Mouse (Mus musculus): ENCODE results near the gene Uts2r. TPM values are rescaled to one million over a fixed set of nuclear protein-coding genes. Genes with fewer than 3 reads are reported as not detected.

Gene Uts2r
- polyA plus RNA-seq, 1 experiment from 2014 or later = not detected

DNA sequence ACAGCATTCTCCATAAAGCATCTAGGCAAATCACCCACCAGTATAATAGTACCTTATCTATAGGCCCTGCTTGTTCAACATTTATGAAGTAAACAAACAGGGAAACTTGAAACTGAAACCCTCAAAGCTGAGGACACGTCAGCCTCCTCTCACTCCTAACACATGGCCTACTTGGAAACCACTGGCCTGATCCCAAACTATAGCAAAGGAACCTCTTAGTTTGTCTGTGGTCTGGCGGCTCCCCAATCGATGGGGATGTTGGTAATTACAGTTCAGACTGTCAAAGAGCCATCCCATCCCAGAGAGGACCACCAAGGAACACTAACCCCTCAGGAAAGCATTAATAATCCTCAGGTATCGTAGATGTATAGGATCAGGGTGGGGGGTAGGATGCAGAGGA lies 39.8 kb downstream of the Uts2r start:
- Histone ChIP-seq H3K36me3 (ENCODE audit: insufficient read depth, low read length) (no peaks in the 10 kb centered on the region), H3K4me1 (ENCODE audit: insufficient read depth, low read depth, low read length) (peaks cover under 1% of the 10 kb centered on the region; the same call in 1 of the 2 replicates), H3K9me3 (ENCODE audit: low read length) (no peaks in the 10 kb centered on the region), H3K27ac (ENCODE audit: low read length) (no peak overlapping the region), H3K9ac (replicated peaks; ENCODE audit: low read depth) (no peak overlapping the region), H3K4me2 (replicated peaks; ENCODE audit: low read depth, low read length) (no peak overlapping the region), H3K27me3 (replicated peaks; ENCODE audit: insufficient read depth, low read length) (no peaks in the 10 kb centered on the region), H3K4me3 (ENCODE audit: low read depth, low read length) (no peak overlapping the region)
- no peak for ATAC-seq
- WGBS = 64% methylated on average over 4 of the region's 4 CpGs
- TF ChIP-seq EP300 (IDR thresholded peaks at IDR 0.05) = no peak
- no peak for TF ChIP-seq CTCF (IDR thresholded peaks at IDR 0.05)
- DNase-seq (ENCODE audit: low spot score) = peak; percentile 26

DNA sequence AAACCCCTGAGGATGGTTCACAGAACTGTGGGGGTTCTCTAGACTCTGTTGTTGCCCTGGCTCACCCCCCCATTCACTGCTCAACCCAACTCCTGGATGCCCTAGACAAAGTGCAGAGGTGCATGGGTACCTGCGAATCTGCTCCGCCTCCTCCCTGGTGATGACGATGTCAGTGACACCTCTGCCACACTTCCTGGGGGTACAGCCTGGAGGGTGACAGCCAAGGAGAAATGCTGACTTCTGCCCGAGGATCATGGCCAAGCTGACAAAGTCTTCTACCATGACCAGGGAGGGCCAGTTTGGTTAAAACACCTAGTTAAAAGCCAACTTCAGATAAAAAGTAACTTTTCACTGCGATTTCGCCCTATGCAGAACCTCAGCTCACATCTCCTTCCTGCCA lies 40.7 kb downstream of the Uts2r start:
- DNase-seq (ENCODE audit: low spot score) (no peak), ATAC-seq (no peak)
- H3K4me2 ChIP-seq (replicated peaks; ENCODE audit: low read depth, low read length) = no peak overlapping the region
- H3K9me3 ChIP-seq (ENCODE audit: low read length) = no peaks in the 10 kb centered on the region
- H3K9ac ChIP-seq (replicated peaks; ENCODE audit: low read depth) = no peak overlapping the region
- TF ChIP-seq EP300 (IDR thresholded peaks at IDR 0.05) = no peak
- TF ChIP-seq CTCF (IDR thresholded peaks at IDR 0.05) = no peak
- peaks cover 4% of the 10 kb centered on the region; the same call in 1 of the 2 replicates for H3K4me1 ChIP-seq (ENCODE audit: insufficient read depth, low read depth, low read length)
- H3K27me3 ChIP-seq (replicated peaks; ENCODE audit: insufficient read depth, low read length) = no peaks in the 10 kb centered on the region
- H3K36me3 ChIP-seq (ENCODE audit: insufficient read depth, low read length) = no peaks in the 10 kb centered on the region
- H3K27ac ChIP-seq (ENCODE audit: low read length) = no peak overlapping the region
- WGBS = 92% methylated on average over 6 of the region's 6 CpGs
- H3K4me3 ChIP-seq (ENCODE audit: low read depth, low read length) = no peak overlapping the region

DNA sequence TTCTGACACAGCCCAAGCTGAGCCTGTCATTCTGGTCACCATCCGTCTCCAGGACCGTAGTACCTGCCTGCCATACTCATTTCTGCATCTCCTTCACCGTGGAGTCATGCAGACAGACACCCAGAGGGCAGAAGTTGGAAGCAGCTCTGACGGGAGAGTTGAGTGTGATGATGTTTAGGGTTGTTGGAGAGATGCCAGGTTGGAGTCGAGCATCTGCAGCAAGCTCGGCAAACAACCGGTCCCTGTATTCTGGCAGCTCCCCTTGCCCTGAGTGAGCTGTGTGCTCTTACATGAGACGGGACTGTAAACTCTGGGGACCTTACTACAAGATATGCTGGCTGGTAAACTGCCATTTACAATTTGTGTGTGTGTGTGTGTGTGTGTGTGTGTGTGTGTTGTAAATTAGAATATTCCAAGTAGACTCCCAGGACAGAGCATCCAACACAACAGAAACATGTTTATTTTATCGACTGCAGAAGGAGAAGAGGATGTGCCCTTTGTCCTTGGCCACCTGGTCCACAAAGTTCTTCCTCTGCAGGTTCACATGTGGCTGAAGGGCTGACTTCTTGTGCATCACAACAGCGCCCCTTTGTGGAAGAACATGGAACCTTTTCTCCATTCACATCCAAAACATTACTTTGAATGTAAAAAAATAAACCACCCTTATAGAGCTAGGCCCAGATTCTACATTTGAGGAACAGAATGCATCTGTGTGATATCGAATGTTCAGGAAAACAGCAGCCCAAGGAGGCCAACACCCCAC lies 41.5 kb downstream of the Uts2r start:
- no peak overlapping the region for H3K4me3 ChIP-seq (ENCODE audit: low read depth, low read length)
- TF ChIP-seq CTCF (IDR thresholded peaks at IDR 0.05) = peak; percentile 69
- TF ChIP-seq EP300 (IDR thresholded peaks at IDR 0.05) = no peak
- 25% methylated on average over 11 of the region's 11 CpGs for WGBS
- no peak for ATAC-seq
- H3K27ac ChIP-seq (ENCODE audit: low read length) = no peak overlapping the region
- peaks cover 4% of the 10 kb centered on the region; the same call in 1 of the 2 replicates for H3K4me1 ChIP-seq (ENCODE audit: insufficient read depth, low read depth, low read length)
- H3K9ac ChIP-seq (replicated peaks; ENCODE audit: low read depth) = no peak overlapping the region
- H3K36me3 ChIP-seq (ENCODE audit: insufficient read depth, low read length) = no peaks in the 10 kb centered on the region
- H3K27me3 ChIP-seq (replicated peaks; ENCODE audit: insufficient read depth, low read length) = no peaks in the 10 kb centered on the region
- DNase-seq (ENCODE audit: low spot score) = peak; percentile 53
- no peaks in the 10 kb centered on the region for H3K9me3 ChIP-seq (ENCODE audit: low read length)
- H3K4me2 ChIP-seq (replicated peaks; ENCODE audit: low read depth, low read length) = no peak overlapping the region

DNA sequence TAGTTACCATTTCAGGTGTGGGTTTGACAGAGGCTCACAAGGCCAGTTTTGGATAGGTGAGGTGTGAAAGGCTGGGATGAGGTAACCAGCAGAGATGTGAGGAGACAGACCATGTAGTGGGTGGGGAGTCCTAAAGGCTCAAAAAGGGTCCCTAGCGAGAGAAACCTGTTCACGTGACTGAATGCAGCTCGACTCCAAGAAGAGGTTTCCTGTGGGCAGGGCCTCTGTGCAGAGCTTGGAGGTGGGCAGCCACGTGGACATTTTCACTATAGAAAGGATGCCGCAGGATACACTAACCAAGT lies 43.7 kb downstream of the Uts2r start:
- no peak overlapping the region for H3K9ac ChIP-seq (replicated peaks; ENCODE audit: low read depth)
- no peaks in the 10 kb centered on the region for H3K27me3 ChIP-seq (replicated peaks; ENCODE audit: insufficient read depth, low read length)
- no peak for ATAC-seq
- 1% methylated on average over 5 of the region's 5 CpGs for WGBS
- H3K27ac ChIP-seq (ENCODE audit: low read length) = peak overlapping the region; percentile 0; the same call in 1 of the 2 replicates
- H3K4me3 ChIP-seq (ENCODE audit: low read depth, low read length) = peak overlapping the region; percentile 81
- DNase-seq (ENCODE audit: low spot score) = no peak
- no peaks in the 10 kb centered on the region for H3K36me3 ChIP-seq (ENCODE audit: insufficient read depth, low read length)
- H3K4me1 ChIP-seq (ENCODE audit: insufficient read depth, low read depth, low read length) = peaks cover 4% of the 10 kb centered on the region; the same call in 1 of the 2 replicates
- TF ChIP-seq CTCF (IDR thresholded peaks at IDR 0.05) (no peak), EP300 (IDR thresholded peaks at IDR 0.05) (no peak)
- peak overlapping the region; percentile 68 for H3K4me2 ChIP-seq (replicated peaks; ENCODE audit: low read depth, low read length)
- H3K9me3 ChIP-seq (ENCODE audit: low read length) = no peaks in the 10 kb centered on the region

DNA sequence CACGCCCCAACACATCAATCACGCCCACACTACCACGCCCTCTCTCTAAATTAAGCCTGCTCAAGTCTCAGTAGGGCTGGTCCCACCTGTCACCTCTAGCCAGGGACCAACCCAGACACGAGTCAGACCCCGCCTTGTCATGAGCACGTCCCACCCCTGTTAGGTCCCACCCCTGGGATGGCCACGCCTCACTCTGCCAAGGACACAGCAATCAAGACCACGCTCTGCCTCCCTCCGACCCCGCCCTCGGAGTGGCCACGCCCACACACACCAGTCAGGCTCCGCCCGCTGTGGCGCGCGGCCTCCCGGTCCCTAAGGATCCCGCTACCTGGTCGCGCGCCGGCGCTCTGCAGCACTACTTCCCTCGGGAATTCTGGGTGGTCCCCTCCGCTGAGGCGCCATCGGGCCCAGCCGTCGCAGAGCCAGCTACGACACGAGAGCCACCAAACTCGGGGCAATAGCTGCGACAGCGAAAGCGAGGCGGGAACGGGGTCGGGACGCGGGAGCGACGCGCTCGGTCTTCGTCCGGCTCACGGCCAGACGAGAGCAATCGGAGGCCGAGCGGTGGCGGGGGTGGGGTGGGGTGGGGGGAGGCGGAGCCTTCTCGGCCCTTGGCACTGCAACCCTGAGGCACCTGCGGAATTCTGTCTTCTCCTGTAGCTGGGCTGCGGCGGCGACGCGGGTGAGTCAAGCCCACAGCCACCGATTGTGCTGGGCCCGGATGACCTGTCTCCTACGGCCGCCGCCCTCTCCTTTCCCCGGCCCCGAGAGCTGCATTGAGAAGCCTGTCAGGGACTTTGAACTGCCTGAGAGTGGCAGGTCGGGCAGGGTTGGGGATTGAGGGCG lies 44.3 kb downstream of the Uts2r start, which contains the start of the genes Hexdc and Ogfod3:
Gene Hexdc, plus strand, starts transcription at position 273 of the 846 bp plus-strand sequence.
Gene Ogfod3, minus strand, starts transcription at position 551 of the 846 bp plus-strand sequence.
- Histone ChIP-seq H3K36me3 (ENCODE audit: insufficient read depth, low read length) (no peaks in the 10 kb centered on the region), H3K4me2 (replicated peaks; ENCODE audit: low read depth, low read length) (peak within 1 kb of the TSS; percentile 68), H3K4me3 (ENCODE audit: low read depth, low read length) (peak within 1 kb of the TSS; percentile 81), H3K9ac (replicated peaks; ENCODE audit: low read depth) (peak within 1 kb of the TSS; percentile 51), H3K27me3 (replicated peaks; ENCODE audit: insufficient read depth, low read length) (no peaks in the 10 kb centered on the region), H3K4me1 (ENCODE audit: insufficient read depth, low read depth, low read length) (peaks cover 4% of the 10 kb centered on the region; the same call in 1 of the 2 replicates), H3K9me3 (ENCODE audit: low read length) (no peaks in the 10 kb centered on the region), H3K27ac (ENCODE audit: low read length) (peak within 1 kb of the TSS; percentile 68)
- no peak for TF ChIP-seq EP300 (IDR thresholded peaks at IDR 0.05)
- no peak for TF ChIP-seq CTCF (IDR thresholded peaks at IDR 0.05)
- DNase-seq (ENCODE audit: low spot score) = peak; percentile 98
- peak; percentile 98 for ATAC-seq
- 5% methylated on average over 61 of the region's 70 CpGs for WGBS

Other genes with a start within 250 kb of the Uts2r start
- gene Ccdc57, start 227.4 kb upstream of the Uts2r start, polyA plus RNA-seq (2015; fragmentation: Nextera tagmentation; extraction: Ambion mirVana) = 3.4 and 3.7 TPM in 2 replicates
- gene Slc16a3, start 211.8 kb upstream of the Uts2r start, polyA plus RNA-seq (2015; fragmentation: Nextera tagmentation; extraction: Ambion mirVana) = 10.0 and 10.4 TPM in 2 replicates
- 83.7 and 84.4 TPM in 2 replicates for gene Csnk1d, start 168.9 kb upstream of the Uts2r start, polyA plus RNA-seq (2015; fragmentation: Nextera tagmentation; extraction: Ambion mirVana)
- 2.4 TPM in 2 replicates for gene Cd7, start 120.9 kb upstream of the Uts2r start, polyA plus RNA-seq (2015; fragmentation: Nextera tagmentation; extraction: Ambion mirVana)
- 0.24 and 0.31 TPM in 2 replicates for gene Sectm1b, start 96.7 kb upstream of the Uts2r start, polyA plus RNA-seq (2015; fragmentation: Nextera tagmentation; extraction: Ambion mirVana)
- gene Sectm1a, start 79.1 kb upstream of the Uts2r start, polyA plus RNA-seq (2015; fragmentation: Nextera tagmentation; extraction: Ambion mirVana) = 0.29 TPM in 2 replicates
- gene Tex19.2, start 41.6 kb upstream of the Uts2r start, polyA plus RNA-seq (2015; fragmentation: Nextera tagmentation; extraction: Ambion mirVana) = not detected in 2 replicates
- not detected in 2 replicates for gene Tex19.1, start 14.1 kb upstream of the Uts2r start, polyA plus RNA-seq (2015; fragmentation: Nextera tagmentation; extraction: Ambion mirVana)
- gene Hexdc, start 44.2 kb downstream of the Uts2r start, polyA plus RNA-seq (2015; fragmentation: Nextera tagmentation; extraction: Ambion mirVana) = 4.5 and 6.1 TPM in 2 replicates
- gene Ogfod3, start 44.4 kb downstream of the Uts2r start, polyA plus RNA-seq (2015; fragmentation: Nextera tagmentation; extraction: Ambion mirVana) = 18.3 and 20.3 TPM in 2 replicates
- gene Cybc1, start 69.1 kb downstream of the Uts2r start, polyA plus RNA-seq (2015; fragmentation: Nextera tagmentation; extraction: Ambion mirVana) = 28.9 and 29.3 TPM in 2 replicates
- 15.8 and 18.7 TPM in 2 replicates for gene Narf, start 77.0 kb downstream of the Uts2r start, polyA plus RNA-seq (2015; fragmentation: Nextera tagmentation; extraction: Ambion mirVana)
- 4.0 and 5.1 TPM in 2 replicates for gene Foxk2, start 99.7 kb downstream of the Uts2r start, polyA plus RNA-seq (2015; fragmentation: Nextera tagmentation; extraction: Ambion mirVana)
- 62.2 and 63.0 TPM in 2 replicates for gene Wdr45b, start 194.2 kb downstream of the Uts2r start, polyA plus RNA-seq (2015; fragmentation: Nextera tagmentation; extraction: Ambion mirVana)
- gene Rab40b, start 228.0 kb downstream of the Uts2r start, polyA plus RNA-seq (2015; fragmentation: Nextera tagmentation; extraction: Ambion mirVana) = 4.0 and 5.6 TPM in 2 replicates